Mouse (Mus musculus) megakaryocyte-erythroid progenitor cell, adult 5-6 weeks (primary cell): ENCODE data around the gene Yjefn3. TPM values are rescaled to one million over a fixed set of nuclear protein-coding genes. Genes with fewer than 3 reads are reported as not detected.
"Not testable (repeated sequence)": the region's sequence is repeated elsewhere in the genome, so short reads cannot be mapped to it uniquely, and the experiment has no call there.

Experiments used
- ATAC-seq: replicated peaks from 2 replicates; pipeline ENCODE4 v1.8.0; 2016; ENCODE audit warnings: mild to moderate bottlenecking, inconsistent platforms; ENCODE audit not compliant: severe bottlenecking, poor library complexity, low FRiP score, low TSS enrichment
- total RNA-seq, 2 experiments: library from RNA; stranded (forward) in 1 of 2; stranded (reverse) in 1 of 2; fragments of 200-1000, 215-1000 nt in 1 of 2; fragments of >200 nt in 1 of 2; fragmentation: Nextera tagmentation in 1 of 2; gene quantifications; 2 replicates each; pipeline ENCODE4 v1.2.3; 2014 to 2017

The Yjefn3 gene
- total RNA-seq (2014; fragmentation: Nextera tagmentation) (not detected in 2 replicates), total RNA-seq (2017) (not detected in 2 replicates)

DNA sequence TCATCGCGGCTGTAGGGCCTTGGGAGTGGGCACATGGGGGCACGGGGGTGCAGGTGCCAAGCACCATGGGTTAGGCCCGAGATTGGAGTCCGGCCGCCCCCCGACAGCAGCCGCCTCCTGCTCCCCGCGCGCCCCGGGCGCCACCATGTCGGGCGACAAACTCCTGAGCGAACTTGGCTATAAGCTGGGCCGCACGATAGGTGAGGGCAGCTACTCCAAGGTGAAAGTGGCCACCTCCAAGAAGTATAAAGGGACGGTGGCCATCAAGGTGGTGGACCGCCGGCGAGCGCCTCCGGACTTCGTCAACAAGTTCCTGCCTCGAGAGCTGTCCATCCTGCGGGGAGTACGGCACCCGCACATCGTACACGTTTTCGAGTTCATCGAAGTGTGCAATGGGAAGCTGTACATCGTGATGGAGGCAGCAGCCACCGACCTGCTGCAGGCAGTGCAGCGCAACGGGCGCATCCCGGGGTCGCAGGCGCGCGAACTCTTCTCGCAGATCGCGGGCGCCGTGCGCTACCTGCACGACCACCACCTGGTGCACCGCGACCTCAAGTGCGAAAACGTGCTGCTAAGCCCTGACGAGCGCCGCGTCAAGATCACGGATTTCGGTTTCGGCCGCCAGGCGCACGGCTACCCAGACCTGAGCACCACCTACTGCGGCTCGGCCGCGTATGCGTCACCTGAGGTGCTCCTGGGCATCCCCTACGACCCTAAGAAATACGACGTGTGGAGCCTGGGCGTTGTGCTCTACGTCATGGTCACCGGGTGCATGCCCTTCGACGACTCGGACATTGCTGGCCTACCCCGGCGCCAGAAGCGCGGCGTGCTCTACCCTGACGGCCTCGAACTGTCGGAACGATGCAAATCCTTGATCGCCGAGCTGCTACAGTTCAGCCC is at the start of gene Yjefn3, which contains the start of the genes Tssk6 and Ndufa13:
Gene Yjefn3 (minus strand): TSS at position 550 of the 900 bp plus-strand sequence.
Gene Tssk6 (plus strand): TSS at position 22 of the 900 bp plus-strand sequence.
Gene Ndufa13 (minus strand): TSS at position 396 of the 900 bp plus-strand sequence.
- peak; percentile 19 for ATAC-seq

- ATAC-seq = no peak
These were observed 47.8 kb upstream of the Yjefn3 start for GRCm38 (mm10) chr8:69950300-69950699.

DNA sequence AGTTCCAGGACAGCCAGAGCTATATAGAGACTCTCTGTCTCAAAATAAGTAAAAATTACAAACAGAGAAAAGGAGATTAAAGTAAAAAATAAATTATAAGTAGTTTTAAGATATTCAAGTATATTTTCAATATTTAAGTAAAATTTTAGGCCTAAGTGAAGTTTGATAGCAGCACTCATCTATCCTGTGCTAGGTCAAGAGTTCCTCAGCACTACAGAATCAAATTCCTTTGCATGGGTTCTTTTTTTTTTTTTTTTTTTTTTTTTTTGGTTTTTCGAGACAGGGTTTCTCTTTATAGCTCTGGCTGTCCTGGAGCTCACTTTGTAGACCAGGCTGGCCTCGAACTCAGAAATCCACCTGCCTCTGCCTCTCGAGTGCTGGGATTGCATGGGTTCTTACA is 40.0 kb upstream of the Yjefn3 start:
- ATAC-seq = not testable (repeated sequence)

GRCm38 (mm10) chr8:69940386-69940785 is 37.9 kb upstream of the Yjefn3 start:
- no peak for ATAC-seq

GRCm38 (mm10) chr8:69939633-69940032 is 37.1 kb upstream of the Yjefn3 start:
- ATAC-seq = no peak

DNA sequence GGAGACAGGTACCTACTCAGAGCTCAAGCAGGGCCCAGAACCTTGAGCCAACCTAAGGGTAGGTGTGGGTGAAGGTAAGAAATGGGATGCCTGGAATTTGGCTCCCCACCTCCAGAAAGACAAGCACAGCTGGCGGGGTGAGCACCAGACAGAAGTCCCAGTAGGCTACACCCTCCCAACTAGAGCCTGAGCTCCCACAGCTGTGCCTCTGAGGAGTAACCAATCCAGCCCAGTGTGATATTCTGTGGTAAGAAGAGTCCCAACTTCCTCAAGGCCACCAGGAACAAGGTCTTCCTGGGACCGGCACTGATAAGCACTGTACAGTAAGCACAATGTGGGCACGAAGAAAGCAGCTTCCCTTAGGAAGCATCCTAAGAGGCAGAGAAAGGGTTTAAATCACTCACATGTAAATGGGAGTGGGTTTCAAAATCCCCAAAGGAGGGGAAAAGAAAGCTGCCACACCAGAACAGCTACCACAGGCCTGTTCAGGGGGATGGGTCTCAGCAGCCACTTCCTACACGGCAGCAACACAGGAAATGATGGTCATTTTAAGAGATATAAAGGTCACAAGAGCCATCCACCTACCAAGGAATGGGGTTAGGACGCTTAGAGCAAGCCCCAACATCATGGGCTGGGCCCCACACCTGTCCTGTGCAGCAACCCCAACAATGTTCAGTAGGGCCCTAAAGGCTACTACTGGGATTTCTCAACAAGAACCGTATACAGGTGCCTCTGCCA is 35.9 kb upstream of the Yjefn3 start:
- ATAC-seq = no peak

GRCm38 (mm10) chr8:69937466-69937865 is 35.0 kb upstream of the Yjefn3 start:
- no peak for ATAC-seq

DNA sequence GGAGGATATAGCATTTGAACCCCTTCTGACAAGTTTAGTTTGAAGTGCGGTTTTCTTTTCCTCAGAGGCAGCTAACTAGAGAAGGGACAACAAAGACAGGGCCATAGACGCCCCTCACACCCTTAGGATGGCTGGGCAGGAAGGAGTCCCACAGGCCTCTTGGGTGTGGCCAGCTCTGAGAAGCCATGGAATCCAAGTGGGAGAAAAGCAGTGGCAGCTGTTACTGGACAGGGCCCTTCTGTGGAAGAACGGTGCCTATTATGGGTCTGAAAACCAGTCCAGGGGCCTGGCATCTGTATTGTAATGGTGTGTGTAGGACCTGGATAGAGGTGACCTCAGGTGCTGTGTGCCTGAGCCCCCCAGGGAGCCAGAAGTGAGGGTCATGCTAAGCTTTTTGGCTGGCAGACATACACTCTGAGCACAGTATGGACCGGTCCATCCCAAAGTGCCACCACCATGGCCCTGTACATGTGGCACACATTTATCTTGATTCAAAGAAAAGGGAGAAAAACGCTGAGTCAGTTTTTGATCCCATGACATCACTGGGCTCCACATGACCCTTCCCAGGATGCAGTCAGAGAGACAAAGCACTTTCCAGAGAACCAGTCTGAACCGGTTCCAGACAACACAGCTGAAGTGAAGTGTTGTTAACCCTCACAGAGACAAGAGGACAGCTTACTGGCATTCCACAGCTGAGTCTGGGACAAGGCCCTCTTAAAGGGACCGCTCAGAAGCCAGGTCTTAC is 33.7 kb upstream of the Yjefn3 start:
- ATAC-seq = no peak

GRCm38 (mm10) chr8:69935431-69935830 is 32.9 kb upstream of the Yjefn3 start:
- ATAC-seq = no peak

- ATAC-seq = no peak
These were observed 32.1 kb upstream of the Yjefn3 start for GRCm38 (mm10) chr8:69934582-69934981.

GRCm38 (mm10) chr8:69933811-69934210 is 31.3 kb upstream of the Yjefn3 start:
- ATAC-seq = no peak

DNA sequence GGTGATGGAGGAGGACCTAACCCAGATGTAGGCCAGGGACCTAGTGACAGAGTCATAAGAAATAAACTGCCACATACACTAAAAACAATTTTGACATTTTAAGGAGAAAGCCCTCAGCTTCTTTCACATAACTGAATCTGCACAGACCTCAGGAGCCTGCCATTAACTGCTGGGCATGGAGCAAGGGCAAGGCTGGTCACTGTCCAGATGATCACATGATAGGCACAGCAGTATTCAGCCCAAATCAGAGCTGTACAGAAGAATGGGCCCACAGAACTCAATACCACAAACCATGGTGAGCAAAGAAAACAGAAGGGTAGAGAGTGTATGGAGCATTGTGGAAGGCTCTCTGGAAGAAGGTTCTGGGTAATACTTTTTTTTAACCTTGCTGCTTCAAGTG is 24.4 kb upstream of the Yjefn3 start:
- no peak for ATAC-seq

GRCm38 (mm10) chr8:69923986-69924385 is 21.5 kb upstream of the Yjefn3 start:
- ATAC-seq = peak; percentile 43

DNA sequence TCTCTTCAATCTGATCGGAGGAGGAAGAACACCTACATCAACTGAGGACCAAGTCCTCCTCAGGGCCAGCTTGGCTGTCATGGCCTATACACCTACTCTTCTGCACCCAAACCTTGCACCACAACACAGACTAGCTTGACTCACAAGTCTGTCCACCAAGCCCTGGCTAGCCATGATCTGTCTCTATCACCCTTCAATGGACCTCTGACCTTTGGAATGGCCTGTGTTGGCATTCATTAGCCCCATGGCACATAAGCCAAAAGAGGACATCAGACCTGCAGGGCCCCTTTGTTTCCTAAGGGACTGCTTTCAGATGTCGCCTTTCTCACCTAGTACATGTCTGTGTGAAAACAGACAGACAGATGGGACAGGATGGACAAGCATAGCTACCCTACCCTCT is 18.6 kb upstream of the Yjefn3 start:
- ATAC-seq = no peak

GRCm38 (mm10) chr8:69919876-69920662 is 17.6 kb upstream of the Yjefn3 start:
- peak; percentile 48 for ATAC-seq

DNA sequence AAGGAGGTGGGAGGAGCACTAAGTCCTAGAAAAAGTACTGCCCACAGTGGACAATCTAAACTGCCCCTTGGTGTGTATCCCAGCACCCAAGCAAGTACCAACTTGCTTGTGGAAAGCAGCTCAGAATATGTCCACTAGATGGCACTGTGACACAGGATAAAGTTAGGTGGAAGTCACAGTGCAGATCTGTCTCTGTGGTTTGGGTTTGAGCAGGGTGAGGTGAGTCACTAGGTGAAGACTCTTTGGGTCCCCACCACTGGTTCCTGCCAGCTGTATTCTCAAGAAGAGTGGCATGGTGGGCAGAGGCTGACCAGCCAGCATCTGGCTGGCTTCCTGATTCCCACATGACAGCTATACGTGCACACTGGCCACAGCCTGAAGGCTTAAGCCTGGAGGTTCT is 16.5 kb upstream of the Yjefn3 start:
- ATAC-seq = peak; percentile 56

- no peak for ATAC-seq
These were observed 16.0 kb upstream of the Yjefn3 start for GRCm38 (mm10) chr8:69918506-69918905.

- no peak for ATAC-seq
These were observed 13.2 kb upstream of the Yjefn3 start for GRCm38 (mm10) chr8:69915748-69916147.

DNA sequence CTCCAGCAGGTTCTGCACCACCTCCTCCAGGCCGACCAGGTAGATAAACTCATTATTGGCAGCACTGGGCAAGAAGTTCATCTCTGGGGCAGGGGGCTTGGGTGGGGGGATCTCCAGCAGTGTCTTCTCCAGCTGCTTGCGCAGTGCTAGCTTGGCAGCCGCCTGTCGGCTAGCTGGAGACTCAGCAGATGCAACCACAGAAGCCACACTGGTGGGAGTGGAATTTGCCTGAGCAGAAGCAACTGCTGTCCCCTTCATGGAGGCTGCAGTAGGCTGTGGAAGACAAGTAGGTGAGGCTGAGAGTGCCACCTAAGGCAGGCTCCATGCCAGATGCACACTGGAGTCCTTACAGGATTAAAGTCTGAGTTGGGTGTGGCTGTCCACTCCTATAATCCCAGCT is 12.0 kb upstream of the Yjefn3 start:
- no peak for ATAC-seq
